Mouse (Mus musculus) myocyte (in vitro differentiated cells): ENCODE data around the gene Spo11.

ENCODE experiments used
- CEBPB ChIP-seq: IDR thresholded peaks from 2 replicates; pipeline ENCODE4 v1.6.1; 2011; ENCODE audit warnings: mild to moderate bottlenecking, moderate library complexity; ENCODE audit not compliant: poor library complexity, insufficient read depth, severe bottlenecking
- E2F4 ChIP-seq: IDR thresholded peaks from one replicate; pipeline ENCODE4 v1.6.1; 2011; ENCODE audit warnings: mild to moderate bottlenecking, control low read depth, moderate library complexity; ENCODE audit not compliant: insufficient read depth
- MAX ChIP-seq: IDR thresholded peaks from one replicate; pipeline ENCODE4 v1.6.1; 2011; ENCODE audit warnings: low read depth, mild to moderate bottlenecking, control low read depth
- MYOD1 ChIP-seq, 3 experiments: IDR thresholded peaks; one replicate each; pipeline ENCODE4 v1.6.1; 2011; ENCODE audit warnings: control low read depth in 2 of 3, low read depth in 2 of 3, mild to moderate bottlenecking in 2 of 3, moderate library complexity in 1 of 3; ENCODE audit not compliant: insufficient read length in 2 of 3, control insufficient read depth in 1 of 3
- MYOG ChIP-seq, 3 experiments: IDR thresholded peaks; one replicate each; pipeline ENCODE4 v1.6.1; 2011; ENCODE audit warnings: control low read depth in 2 of 3, low read depth in 2 of 3, mild to moderate bottlenecking in 2 of 3; ENCODE audit not compliant: insufficient read length in 2 of 3, control insufficient read depth in 1 of 3, insufficient read depth in 1 of 3
- POLR2A ChIP-seq: IDR thresholded peaks from one replicate; pipeline ENCODE4 v1.6.1; 2011; ENCODE audit warnings: low read depth, mild to moderate bottlenecking, control low read depth, moderate library complexity; ENCODE audit not compliant: insufficient read length
- POLR2AphosphoS2 ChIP-seq: IDR thresholded peaks from one replicate; pipeline ENCODE4 v1.6.1; 2011; ENCODE audit warnings: low read depth, control low read depth; ENCODE audit not compliant: insufficient read length
- REST ChIP-seq: IDR thresholded peaks from one replicate; pipeline ENCODE4 v1.6.1; 2011; ENCODE audit warnings: mild to moderate bottlenecking, control low read depth, moderate library complexity; ENCODE audit not compliant: insufficient read depth, insufficient read length
- SRF ChIP-seq: IDR thresholded peaks from one replicate; pipeline ENCODE4 v1.6.1; 2011; ENCODE audit warnings: low read depth; ENCODE audit not compliant: control insufficient read depth, insufficient read length
- TCF12 ChIP-seq: IDR thresholded peaks from one replicate; pipeline ENCODE4 v1.6.1; 2011; ENCODE audit warnings: mild to moderate bottlenecking, control low read depth; ENCODE audit not compliant: poor library complexity, insufficient read depth, severe bottlenecking
- TCF3 ChIP-seq: IDR thresholded peaks from one replicate; pipeline ENCODE4 v1.6.1; 2011; ENCODE audit warnings: low read depth, control low read depth; ENCODE audit not compliant: insufficient read length
- USF1 ChIP-seq: IDR thresholded peaks from one replicate; pipeline ENCODE4 v1.6.1; 2011; ENCODE audit warnings: low read depth, mild to moderate bottlenecking, control low read depth, moderate library complexity

- TF ChIP-seq CEBPB (no peak), E2F4 (no peak), USF1 (no peak), POLR2A (no peak), TCF12 (no peak), MYOG (IDR thresholded peaks at IDR 0.05; ENCODE audit: control insufficient read depth in 1 of 3, insufficient read depth in 1 of 3, insufficient read length in 2 of 3, low read depth in 2 of 3) (no peak), REST (no peak), MAX (no peak), MYOD1 (IDR thresholded peaks at IDR 0.05; ENCODE audit: control insufficient read depth in 1 of 3, insufficient read length in 2 of 3, low read depth in 2 of 3) (no peak), SRF (no peak), TCF3 (no peak), POLR2AphosphoS2 (no peak)
Observed at GRCm38 (mm10) chr2:172931137-172931898, 46.2 kb upstream of the Spo11 start.
